Mouse (Mus musculus) embryonic fibroblast, embryonic 13.5 days (primary cell): ENCODE results near the gene Serpina1a.

ENCODE experiments used
- CTCF ChIP-seq: IDR thresholded peaks from 2 replicates; pipeline ENCODE4 v1.5.1; 2011; ENCODE audit warnings: mild to moderate bottlenecking, control low read depth, low read length, moderate library complexity, borderline replicate concordance; ENCODE audit not compliant: insufficient read depth
- POLR2A ChIP-seq: IDR thresholded peaks from 2 replicates; pipeline ENCODE4 v1.6.1; 2011; ENCODE audit warnings: low read depth, mild to moderate bottlenecking, control low read depth, low read length, moderate library complexity

DNA sequence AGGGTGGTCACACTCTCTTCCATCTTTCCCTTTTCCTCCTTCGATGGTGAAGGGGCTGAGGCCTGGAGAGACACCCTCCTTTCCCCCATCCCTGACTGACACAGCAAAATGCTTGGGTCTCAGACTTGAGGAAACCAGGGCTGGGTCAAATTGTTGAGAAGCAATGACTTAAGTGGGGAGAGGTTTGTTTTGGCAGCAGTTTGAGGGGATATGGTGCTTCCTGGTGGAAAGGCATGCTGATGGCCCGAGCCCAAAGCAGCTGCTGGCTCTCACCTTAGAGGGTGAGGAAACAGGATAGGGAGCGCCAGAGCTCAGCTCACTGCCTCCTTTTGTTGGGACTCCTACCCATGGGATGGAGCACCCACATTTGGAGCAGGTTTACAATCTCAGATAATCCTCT is 2.4 kb downstream of the Serpina1a start:
- TF ChIP-seq CTCF (no peak), POLR2A (no peak)
